Mouse (Mus musculus): ENCODE data around the gene Tiparp. TPM values are rescaled to one million over a fixed set of nuclear protein-coding genes. Genes with fewer than 3 reads are reported as not detected.

Tiparp gene
- 0.46 and 0.54 TPM in 2 replicates for polyA plus RNA-seq (2012; ENCODE audit: low replicate concordance)

DNA sequence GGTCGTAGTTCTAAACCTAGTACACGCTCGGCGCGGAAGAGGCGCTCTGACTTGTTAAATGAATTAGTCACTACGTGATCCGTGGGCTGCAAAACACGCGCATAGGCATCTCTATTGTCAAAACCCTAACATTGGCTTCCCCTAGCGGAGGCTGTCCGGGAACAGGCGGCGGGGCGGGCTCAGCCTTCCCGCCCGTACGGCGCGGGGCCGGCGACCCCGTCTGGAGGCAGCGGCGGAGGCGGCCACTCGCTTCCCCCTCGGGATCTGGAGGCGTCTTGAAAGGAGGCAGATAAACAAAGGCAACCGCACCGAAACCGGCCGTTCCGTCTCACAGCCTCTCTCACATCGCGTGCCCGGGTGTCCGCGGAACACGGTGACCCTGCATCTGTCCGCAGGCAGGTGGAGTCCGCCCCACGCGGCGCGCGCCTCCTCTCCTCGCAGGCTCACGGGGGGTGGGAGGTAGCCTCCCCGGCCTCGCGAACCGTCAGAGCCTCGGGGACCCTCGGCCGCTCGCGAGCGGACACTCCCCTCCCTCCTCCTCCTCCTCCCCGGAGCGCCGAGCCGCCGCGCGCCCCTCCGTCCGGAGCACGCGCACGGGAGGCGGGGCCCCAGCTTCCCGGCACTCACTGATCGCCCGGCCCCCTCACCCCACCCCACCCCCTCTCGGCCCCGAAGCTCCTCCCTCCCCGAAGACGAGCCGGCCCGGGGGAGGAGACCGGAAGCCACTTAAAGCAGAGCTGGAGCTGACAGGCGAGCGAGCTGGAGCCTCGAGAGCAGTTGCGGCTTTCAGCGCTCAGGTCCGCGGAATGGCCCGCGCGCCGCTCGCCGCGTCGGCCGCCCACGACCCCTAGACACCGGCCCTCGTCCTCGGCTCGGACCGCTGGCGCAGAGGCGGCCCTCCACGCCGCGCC lies at the start of gene Tiparp:
TSS of gene Tiparp (plus strand) at position 720 of the 911 bp plus-strand sequence.

Other genes starting within 250 kb of the Tiparp start
- 0.72 and 14.8 TPM in 2 replicates for gene Ssr3, start 135.8 kb upstream of the Tiparp start, polyA plus RNA-seq (2012; ENCODE audit: low replicate concordance)
- 0.63 TPM in 1 of 2 replicates, not detected in the other for gene Lekr1, start 137.8 kb downstream of the Tiparp start, polyA plus RNA-seq (2012; ENCODE audit: low replicate concordance)